In the genomic region with DNA sequence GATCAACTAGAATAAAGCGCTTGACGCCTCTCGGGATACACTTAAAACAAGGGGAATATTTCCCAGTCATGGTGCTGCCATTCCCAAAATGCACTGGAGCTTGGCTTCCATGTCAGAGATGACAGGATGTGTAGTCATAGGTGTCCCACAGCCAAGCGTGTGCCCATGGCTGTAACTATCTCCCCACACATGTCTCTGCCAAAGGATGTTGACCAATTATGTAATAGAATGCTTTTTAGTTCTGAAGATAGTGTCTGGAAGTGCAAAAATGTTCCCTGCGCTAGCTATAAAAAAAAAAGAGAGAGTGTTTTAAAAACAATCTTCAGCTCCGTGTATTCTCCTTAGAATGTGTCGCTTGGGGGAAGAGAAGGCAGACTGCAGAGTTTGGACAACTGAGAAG, we compare ENCODE assay signal across 20 mouse cellular contexts. TPM values are rescaled to one million over a fixed set of nuclear protein-coding genes. Genes with fewer than 3 reads are reported as not detected.
A peak's percentile ranks its signal among the peaks of the same experiment; 100 is the strongest.
DNase-seq lines count a peak whose midpoint lies in the region.
"Had no signal": no experiment of that assay in that cellular context is flagged by ENCODE, and none has a peak within 500 bp of the region (broad histone marks: within the 10 kb centered on the region; RNA-seq: fewer than 3 reads in every experiment).

No protein-coding gene starts in this region.

- peak; percentile 21 for DNase-seq in layer of hippocampus, adult 11-12 months (ENCODE audit: low spot score)
- DNase-seq in layer of hippocampus, postnatal 36 days, result no peak
- DNase-seq in lung, postnatal 36 days, result peak; percentile 20
- no peak for DNase-seq in lung, adult 18-20 months
- peak; percentile 25 to 59 for DNase-seq in left cerebral cortex, adult 8-10 months (ENCODE audit: low spot score in 2 of 2)
- DNase-seq in right cerebral cortex, postnatal 36 days (ENCODE audit: low spot score in 2 of 2), result peak; percentile 27 to 62
- DNase-seq in gastrocnemius, postnatal 14 days, result no peak
- DNase-seq: adrenal gland, postnatal 25 days; cerebellum, adult 18-20 months; cerebellum, postnatal 25 days; forebrain, postnatal 0 days; gastrocnemius, postnatal 25 days; heart, adult 18-20 months; heart, postnatal 10 days; kidney, adult 9 months; kidney, postnatal 25 days; liver, embryonic 13.5 days; lung, embryonic 14.5 days; spleen, adult 18-20 months; thymus, postnatal 25 days had no signal

- intact Hi-C loops in gastrocnemius, postnatal 14 days (cut with DNase I; ENCODE audit: low total_unique reads), result no loop called here

RNA-seq across cellular contexts. Expression of a gene that starts 36.1 kb away (rescaled TPM):
- 10 to 100 TPM; 43.0 to 47.4 TPM for total RNA-seq in layer of hippocampus, postnatal 36 days (2021)
- 10 to 100 TPM; 47.2 to 53.8 (median 50.8) TPM for total RNA-seq in left cerebral cortex, adult 8-10 months (2022)
- total RNA-seq in gastrocnemius, postnatal 14 days (2021), result under 1 TPM; 0.09 to 0.23 TPM
- total RNA-seq: gastrocnemius, postnatal 25 days had no signal

Comparison
In these comparisons a context has a peak if more than half of its experiments do, and no peak if none do; other contexts are left out.
1. DNase-seq: peak in layer of hippocampus, adult 11-12 months (single experiment), lung, postnatal 36 days (single experiment), left cerebral cortex, adult 8-10 months (2 of 2) and right cerebral cortex, postnatal 36 days (2 of 2); none in layer of hippocampus, postnatal 36 days (0 of 2), lung, adult 18-20 months (0 of 2) and gastrocnemius, postnatal 14 days (single experiment).
2. RNA of a gene that starts 36.1 kb away (total RNA-seq): 47.2 to 53.8 TPM in left cerebral cortex, adult 8-10 months and 43.0 to 47.4 TPM in layer of hippocampus, postnatal 36 days; 0.09 to 0.23 TPM in gastrocnemius, postnatal 14 days; every median in the first group is over 10 times any median in the second.